Mouse (Mus musculus) kidney, adult 9 months (tissue): ENCODE measurements around the gene Pawr.
"Not testable (repeated sequence)": the region's sequence is repeated elsewhere in the genome, so short reads cannot be mapped to it uniquely, and the experiment has no call there.

Experiments
- DNase-seq: peaks from one replicate; pipeline ENCODE4 v3.0.0; 2022

Pawr gene

DNA sequence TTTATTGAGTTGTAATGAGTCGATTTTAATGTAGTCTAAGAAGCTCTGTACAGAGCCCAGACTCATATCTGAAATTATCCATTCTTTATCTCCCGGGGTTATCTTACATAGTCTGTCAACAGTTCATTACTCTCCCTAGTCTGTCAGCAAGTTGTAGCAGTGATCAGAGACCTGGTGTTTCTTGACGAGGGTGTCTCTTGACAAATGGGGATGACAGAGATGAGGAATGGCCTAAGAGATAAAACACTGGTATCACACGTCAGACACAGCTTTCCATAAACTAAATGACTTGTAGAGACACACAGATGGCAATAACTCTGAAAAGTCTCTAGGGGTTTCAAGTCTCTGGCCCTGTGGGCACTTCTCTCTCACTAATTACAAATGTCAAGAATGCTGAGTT is 62.4 kb downstream of the Pawr start:
- no peak for DNase-seq

DNA sequence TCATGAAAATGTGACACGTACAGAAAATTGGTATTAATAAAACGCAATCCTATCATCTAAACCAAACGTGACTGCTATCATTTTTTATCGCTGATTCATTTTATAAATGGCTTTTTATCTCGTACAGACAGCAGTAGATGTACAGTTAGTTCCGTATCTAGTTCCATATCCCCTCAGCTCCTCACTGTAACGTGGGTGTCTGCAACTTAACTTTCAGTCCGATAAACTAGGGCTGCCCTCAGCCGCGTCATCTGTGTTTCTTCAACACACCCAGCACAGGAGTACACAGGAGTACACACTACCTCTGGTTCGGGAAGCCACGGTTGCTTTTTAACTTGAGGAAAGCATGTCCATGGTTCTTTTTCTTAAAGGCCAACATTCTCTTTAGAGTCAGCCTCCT is 63.3 kb downstream of the Pawr start:
- no peak for DNase-seq

DNA sequence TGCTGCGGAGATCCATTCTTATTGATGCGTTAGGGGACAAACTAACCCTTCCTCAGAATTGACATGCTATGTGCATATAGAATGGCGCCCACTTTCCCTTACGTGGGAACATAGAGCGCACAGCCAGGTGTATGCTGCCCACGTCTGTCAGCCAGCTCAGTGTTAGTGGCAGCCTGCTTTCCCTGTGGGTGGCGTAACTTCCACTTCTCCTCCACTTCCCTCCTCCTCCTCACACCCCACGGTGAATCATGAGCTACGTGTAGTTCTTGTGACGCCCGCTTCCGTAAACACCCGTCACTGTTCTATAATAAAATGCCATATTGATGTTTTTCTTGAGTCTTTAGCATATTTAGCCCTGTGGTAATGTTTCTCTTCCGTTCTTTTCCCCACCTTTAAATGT is 63.7 kb downstream of the Pawr start:
- DNase-seq = no peak

DNA sequence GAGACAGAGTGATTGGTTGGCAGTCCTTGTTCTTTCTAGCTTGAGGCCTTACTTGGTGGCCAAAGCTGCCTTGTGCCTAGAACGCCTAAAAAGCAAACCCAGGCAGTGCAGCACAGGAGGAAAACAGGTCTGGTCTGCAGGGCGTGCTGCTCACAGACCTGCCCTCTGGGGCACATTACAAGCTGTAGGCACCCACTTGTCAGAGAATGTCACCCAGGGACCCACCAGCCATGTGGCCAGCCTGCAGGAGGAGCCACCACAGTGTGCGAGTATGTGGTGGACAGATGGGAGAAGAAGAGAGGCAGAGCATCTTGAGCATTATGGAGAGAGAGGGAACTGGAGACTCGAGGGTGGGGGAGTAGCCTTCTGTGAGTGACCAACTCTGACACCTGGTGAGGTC is 70.8 kb downstream of the Pawr start:
- no peak for DNase-seq

DNA sequence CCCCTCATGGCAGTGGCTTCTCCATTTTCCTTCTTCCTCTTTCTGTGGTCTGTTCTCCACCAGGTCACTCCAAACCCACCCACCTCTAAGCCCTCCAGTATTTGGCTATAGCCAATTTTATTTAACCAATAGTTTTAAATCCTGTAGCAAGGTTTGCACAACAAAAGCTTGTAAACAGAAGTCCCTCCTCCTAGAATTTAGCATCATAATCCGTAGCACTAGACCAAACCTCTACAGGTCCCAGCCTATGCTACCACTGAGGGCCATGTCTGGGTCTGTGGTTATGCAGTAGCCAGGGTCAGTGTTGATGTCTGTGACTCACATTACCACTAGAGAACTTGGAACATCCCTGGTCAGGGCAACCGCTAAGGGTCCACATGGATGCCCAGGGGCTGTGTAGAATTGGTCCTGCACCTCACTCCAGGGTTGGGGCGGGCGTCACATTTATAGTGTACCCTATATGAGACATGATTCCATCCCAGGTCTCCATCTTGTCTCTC is 71.5 kb downstream of the Pawr start:
- no peak for DNase-seq

DNA sequence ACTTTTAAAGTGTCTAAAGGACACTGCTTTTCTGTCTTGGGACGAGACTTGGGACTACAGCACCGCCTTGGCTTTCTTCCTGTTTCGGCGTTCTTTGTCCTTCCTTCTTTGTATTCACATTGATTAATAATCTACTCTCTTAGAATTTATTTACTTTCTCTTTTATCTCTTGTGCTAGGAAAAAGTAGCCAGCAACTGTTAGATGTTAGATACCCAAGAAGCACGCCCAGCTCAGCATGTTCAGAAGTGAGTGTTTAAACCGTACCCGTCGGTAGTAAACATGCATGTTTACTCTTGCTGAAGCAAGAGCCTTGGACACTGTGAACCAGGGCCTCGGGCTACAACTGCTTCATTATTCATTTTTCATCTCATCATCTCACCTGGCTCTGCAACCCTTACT is 72.2 kb downstream of the Pawr start:
- peak; percentile 83 for DNase-seq

DNA sequence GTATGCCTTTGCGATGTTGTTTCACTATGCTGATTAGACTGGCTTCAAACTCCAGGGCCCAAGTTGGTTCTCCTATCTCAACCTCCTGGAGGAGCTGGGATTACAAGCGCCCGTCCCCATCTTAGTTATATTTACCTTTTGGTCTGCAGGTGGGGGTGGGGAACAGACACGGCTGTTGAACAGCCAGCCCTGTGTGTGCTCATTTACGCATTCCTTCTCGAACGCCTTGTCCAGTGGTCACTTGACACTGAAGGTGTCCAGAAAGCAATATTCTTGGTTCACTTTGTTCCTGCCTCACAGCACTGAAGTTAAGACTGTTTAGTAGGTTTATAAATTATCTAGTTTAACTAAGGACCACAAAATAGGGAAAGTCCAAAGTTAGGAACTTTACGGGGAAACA is 73.2 kb downstream of the Pawr start:
- DNase-seq = peak; percentile 86

DNA sequence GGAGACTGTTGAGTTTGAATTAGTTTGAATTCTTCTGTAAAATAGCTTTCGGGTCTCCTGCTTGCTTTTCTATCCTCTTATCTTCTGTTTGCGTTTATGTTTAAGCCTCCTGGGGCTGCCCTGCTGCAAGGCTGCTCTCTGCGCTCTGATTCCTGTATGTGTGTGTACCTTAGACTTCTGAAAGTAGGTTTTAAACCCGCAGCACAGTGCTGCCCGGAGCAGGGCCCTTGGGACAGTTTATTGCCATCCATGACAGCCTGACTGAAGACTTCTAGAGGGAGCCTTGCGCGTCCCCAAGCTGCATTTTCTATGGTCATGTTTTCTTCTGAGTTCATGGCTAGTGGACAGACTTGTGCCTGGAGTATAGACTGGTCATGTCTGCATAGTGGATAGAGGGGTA is 74.0 kb downstream of the Pawr start:
- no peak for DNase-seq

DNA sequence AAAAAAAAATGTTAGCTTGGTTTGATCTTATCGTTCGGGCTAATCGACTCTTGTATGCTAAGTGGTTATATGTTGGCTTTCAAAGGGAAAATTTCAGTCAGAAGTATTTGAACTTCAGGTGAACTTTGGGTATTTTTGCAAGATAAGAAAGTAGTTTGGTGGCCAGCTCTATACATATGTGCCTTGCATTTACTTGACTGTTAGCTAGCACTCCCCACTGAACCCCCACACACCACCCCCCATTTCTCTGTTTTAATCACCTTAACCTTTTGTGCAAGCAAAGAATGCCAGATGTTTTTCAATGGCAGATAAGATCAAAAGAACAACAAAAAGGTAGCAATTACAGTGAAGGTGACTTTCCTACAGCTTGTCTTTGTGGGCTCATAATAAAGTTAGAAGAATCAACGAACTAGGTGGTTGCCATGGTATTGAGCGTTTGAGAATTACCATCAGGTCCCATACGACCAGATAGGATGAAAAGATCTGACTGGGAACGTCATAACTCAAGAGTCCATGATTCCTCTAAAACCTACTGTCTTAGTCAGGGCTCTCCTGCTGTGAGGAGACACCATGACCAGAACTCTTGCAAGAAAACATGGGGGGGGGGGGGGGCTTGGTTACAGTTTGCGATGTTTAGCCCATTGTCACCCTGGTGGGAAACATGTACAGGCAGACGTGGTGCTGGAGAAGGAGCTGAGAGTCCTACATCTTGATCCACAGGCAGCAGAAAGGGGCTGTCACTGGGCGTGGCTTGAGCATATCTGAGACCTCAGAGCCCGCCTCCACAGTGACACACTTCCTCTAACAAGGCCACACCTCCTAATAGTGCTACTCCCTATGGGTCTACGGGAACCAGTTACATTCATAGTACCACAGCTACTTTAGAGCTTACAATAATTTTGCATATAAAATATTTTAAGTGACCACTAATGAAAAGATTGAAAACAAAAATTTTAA is 75.2 kb downstream of the Pawr start:
- DNase-seq = no peak

DNA sequence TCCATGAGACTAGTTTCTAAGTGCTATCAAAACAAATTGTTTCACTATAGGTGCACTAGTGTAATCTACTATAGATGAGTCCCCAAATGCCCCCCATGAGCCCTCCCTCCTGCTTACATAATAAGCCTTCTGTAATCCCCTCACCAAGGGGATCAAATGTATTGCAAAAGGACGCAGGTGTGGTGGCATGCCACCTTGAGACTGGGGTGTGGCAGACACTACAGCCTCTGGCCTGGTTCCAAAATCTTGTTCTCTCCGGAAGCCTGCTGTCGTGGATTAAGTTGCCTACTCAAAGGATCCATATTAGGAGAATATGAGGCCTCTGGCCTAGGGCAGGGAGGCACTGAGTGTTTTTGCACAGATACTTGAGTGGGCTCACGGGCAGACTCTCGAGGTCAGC is 76.1 kb downstream of the Pawr start:
- no peak for DNase-seq

DNA sequence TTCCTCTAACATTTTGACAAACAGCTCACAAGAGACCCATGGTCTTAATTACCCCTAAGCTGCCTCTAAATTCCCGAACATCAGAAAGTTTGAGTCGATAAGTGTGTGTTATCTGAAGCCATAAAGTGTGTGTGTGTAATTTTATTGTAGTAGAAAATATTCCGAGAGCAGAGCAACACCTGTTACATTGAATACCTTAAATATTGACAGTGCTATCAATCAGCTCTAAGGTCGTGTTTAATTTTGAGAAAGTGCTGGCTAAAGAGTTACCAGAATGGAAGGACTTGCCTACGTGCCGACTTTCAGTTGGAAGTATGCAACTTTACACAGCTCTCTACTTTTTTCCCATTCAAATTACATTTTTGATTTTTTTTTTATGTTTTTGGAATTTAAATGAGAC is 76.5 kb downstream of the Pawr start:
- DNase-seq = no peak

DNA sequence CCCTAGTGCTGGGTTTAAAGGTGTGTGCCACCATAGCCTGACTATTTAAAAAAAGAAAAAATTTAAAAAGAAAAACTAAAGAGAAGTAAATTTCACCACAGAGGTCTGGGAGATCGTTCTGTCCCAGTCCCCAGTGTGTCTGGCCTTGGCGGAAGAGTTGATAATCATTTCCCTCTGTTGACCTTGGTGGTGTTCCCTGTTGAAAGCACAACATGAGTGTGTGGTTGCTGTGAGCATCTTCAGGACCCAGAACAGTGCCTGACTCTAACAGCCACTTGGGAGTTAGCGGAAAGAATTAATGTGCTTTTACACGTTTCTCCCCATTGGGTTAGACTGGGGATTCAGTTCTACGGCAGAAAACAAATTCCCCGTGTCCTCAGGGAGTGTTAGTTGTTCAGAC is 77.1 kb downstream of the Pawr start:
- DNase-seq = peak; percentile 39

DNA sequence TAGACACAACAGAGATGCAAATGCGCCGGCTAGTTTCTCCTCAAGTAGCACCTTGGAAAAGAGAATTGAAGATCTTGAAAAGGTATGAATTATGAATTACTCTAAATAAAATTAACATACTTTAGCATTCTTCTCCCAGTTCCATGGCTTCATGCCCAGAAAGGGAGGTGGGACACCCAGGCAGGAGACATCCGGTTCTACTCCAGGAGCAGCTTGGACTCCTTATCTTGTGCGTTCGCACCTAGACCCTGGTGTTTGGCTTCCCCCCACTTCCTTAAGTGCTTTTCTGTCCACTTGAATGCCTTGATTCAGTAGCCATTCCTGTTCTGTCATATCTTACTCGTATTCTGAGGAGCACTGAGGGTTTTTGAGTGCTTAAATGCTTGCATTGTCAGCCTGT is 77.6 kb downstream of the Pawr start:
- no peak for DNase-seq

DNA sequence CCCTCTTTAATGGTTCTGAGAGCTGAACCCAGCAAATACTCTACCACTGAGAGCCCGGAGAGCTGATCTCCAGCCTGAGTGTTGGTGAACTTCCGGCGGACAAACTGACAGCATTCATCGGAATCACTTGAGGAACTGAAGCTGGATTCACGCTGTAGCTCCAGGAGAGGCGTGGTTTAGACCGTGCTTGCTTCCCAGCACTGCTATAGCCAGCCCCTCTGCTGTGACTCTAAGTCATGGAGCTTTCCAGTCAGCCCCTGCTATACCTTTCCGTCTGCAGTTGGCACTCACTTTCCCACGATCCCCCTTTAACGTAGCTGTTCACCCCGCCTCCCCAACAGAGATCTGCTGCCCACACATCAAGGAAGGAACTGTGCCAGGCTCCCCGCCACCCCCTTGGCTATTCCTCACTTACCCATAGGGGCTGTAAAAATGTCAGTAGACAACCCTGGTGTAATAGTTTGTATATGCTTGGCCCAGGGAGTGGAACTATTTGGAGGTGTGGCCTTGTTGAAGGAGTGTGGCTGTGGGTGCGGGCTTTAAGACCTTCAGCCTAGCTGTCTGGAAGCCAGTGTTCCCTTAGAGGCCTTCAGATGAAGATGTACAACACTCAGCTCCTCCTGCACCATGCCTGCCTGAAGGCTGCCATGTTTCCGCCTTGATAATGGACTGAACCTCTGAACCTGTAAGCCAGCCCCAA is 83.2 kb downstream of the Pawr start:
- no peak for DNase-seq

DNA sequence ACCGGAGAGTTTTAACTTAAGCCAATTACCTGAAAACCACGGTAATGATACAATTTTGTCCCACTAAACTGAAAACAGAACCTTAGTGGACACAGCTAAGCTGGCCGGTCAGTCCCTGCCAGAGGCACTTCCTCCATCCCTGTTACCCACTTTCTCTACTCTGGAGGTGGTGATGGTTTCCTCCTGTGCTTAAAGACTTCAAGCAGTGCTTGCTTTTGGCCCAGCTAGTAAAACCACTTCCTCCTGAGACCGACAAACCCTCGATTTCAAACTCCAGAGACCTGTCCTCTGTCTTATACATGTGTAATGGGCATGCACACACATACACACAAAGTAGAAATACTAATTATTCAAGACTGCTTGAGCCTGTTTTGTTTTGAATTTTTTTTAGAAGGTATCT is 85.5 kb downstream of the Pawr start:
- no peak for DNase-seq

DNA sequence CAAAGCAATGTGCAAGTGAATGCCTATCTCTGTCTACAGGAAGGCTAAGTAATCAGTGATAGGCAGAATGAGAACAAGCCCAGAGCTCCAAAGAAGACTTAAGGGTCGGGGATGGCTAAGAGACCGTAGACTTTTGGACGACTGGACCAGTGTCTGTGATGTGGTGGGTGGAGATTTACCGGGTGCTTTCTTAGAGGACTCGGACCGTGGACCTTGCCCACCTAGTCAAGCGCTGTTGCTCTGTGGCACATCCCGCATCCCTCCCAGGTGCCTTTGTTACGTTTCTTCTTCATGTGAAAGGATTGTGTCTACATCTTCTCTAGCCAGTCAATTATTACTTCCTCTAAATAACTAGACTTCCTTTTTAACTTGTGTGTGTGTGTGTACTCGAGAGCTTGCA is 98.6 kb downstream of the Pawr start:
- peak; percentile 43 for DNase-seq

DNA sequence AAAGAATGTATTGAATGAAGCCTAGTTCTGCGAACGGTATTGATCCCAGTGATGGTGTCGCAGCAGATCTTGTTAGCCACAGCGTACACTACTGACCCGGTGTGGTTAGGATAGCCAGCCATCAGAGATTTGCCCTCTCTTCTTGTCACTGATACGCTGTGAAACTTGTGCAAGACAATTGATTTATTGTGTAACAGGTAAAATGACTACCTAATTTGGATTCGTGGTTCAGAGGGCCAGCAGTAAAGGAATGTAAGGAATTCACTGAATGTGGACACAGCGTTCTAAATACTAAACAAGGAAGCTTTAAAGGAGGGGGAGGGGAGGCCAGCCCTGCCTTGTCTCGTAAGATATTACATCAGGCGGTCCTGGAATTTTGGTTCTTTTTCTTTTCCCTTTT is 100.3 kb downstream of the Pawr start:
- peak; percentile 61 for DNase-seq

DNA sequence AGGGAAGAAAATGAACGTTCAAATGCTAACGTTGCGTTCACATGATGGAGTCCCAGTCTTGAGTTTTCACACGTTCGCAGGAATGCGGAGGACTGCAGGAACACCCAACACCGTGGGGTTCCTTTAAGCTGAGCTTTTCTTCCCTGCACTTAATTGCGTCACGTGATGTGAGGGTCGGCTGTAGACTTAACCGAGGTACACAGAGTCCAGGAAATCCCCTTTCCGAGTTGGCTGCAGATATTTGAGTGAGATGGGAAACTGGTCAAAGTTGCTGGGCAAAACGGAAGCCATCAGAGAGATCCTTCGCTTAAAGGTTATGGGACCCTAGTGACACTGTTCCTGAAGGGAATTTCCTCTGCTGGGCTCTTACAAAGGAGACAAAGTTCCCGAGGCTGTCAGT is 102.1 kb downstream of the Pawr start:
- peak; percentile 54 for DNase-seq

DNA sequence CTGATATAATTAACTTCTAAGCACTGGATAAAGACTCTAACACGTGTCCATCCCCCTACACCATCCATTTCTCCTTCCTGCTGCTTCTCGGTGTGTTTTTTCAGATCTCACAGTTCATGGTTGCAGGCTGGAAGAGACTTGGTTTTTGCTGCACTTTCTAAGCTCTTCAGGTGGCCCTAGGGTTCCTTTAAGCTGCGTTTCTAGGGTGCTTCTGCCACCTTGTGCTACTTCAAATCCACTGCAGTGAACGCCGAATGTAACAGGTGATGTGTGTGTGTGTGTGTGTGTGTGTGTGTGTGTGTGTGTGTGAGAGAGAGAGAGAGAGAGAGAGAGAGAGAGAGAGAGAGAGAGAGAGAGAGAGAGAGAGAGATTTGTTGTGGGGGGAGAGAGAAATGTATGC is 103.7 kb downstream of the Pawr start:
- peak; percentile 78 for DNase-seq

DNA sequence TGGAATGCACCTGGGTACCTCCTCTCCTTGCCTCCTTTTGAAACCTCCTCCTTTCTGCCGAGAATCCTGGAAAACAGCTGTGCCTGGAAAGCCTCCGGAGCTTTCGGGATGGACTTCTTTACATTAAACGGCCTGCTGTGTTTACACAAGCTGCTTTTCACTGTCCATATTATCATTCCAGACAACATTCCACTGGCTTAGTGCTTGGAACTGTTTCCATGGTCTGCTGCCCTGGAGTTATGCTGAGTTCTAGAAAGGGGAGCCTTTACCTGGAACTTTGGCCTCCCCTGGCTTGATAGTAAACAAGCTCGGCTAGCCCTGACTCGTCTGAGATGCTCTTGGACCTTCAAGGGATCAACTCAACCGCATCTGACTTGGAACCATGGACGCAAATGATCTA is 104.4 kb downstream of the Pawr start:
- peak; percentile 88 for DNase-seq

DNA sequence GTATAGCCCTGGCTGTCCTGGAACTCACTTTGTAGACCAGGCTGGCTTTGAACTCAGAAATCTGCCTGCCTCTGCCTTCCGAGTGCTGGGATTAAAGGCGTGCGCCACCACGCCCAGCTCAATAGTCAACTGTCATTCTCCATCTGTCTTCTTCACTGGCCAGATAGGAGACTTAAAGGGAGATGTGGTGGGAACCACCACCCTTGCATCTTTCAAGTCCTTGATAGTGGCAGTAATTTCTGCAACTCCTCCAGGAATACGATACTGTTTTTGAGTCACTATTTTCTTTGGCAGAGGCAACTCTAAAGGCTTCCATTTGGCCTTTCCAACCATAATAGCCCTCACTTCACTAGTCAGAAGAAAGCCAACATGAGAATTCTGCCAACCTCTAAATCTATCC is 108.3 kb downstream of the Pawr start:
- not testable (repeated sequence) for DNase-seq

DNA sequence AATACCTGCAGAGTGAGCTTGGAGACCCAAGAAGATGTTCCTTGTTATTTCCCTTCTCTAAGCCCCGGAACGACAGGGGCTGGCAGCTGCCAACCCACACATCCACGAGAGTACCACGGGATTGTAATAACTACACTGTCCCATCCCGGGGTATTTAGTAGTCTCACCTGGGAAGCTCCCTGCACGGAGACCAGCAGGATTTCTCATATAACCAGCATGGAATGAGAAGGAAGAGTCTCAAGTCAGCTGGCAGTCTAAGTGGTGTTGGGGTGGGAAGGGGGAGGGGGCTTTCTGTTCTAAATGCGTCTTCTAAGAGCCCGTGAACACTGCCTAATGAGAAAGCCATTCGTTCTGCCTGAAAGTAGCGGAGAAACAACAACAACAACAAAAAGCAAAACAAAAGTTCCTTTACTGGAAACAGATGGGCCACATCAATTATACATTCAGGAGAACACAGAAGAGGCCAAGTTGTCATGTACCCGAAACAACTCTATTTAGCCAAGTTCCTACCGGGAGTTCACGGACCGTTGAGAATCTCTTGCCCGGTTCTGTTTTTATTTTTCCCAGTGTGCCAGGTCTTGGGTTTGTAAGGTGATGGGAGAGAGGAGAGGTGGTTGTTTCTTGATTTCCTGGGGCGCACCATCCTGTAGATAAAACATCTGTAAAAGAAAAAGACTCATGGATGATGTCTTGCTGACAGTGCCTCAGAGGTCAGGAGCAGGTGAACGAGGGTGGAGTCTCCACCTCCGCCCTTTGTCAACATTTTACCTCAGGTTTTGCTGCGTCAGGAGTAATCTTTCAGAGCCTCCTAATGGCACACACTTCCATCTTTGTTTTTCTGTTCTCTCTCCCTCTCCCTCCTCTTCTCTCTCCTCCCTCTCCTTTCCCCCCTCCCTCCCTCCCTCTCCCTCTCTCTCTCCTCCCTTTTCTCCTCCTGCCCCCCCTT is 112.3 kb downstream of the Pawr start:
- peak; percentile 77 for DNase-seq

DNA sequence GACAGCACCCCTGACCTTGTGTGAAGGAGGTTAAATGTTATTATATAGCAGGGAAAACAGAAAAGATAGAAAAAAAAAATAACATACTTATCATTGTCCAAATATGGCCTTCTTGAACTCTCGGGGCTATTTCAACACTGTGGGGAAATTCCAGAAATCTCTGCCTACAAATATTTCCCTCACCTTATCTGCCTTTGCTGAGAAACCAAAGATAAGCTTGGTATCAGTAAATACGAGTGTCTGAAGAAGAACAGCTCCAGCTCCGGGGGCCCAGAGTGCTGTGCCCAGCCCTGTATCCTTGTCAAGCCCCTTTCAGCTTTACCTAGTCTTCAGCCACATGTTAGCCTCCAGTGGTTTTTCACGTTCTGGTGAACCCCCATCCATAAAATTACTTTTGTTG is 113.2 kb downstream of the Pawr start:
- peak; percentile 20 for DNase-seq
